Mouse (Mus musculus) embryonic facial prominence, embryonic 15.5 days (tissue): ENCODE results near the gene Nol9. TPM values are rescaled to one million over a fixed set of nuclear protein-coding genes. Genes with fewer than 3 reads are reported as not detected.

ENCODE experiments used
- ATAC-seq: fragments of 200-750 bp; cut with Nextera tagmentation; 2 replicates; pipeline ENCODE4 v1.8.0; 2017; ENCODE audit warnings: low read depth, moderate TSS enrichment; ENCODE audit not compliant: insufficient number of reproducible peaks, low FRiP score, low TSS enrichment
- H3K27ac ChIP-seq: fragments of 300-500 bp; sonication (generic); replicated peaks from 2 replicates; pipeline ENCODE4 v1.5.1; 2015; ENCODE audit warnings: mild to moderate bottlenecking, inconsistent platforms
- H3K27me3 ChIP-seq: fragments of 300-500 bp; sonication (generic); 2 replicates; pipeline ENCODE4 v1.6.1; 2015; ENCODE audit warnings: inconsistent platforms
- H3K36me3 ChIP-seq: fragments of 300-500 bp; sonication (generic); 2 replicates; pipeline ENCODE4 v1.6.1; 2015; ENCODE audit warnings: mild to moderate bottlenecking, inconsistent platforms
- H3K4me1 ChIP-seq: fragments of 300-500 bp; sonication (generic); 2 replicates; pipeline ENCODE4 v1.6.1; 2015; ENCODE audit warnings: inconsistent platforms
- H3K4me2 ChIP-seq: fragments of 300-500 bp; sonication (generic); replicated peaks from 2 replicates; pipeline ENCODE4 v1.6.1; 2015; ENCODE audit warnings: mild to moderate bottlenecking, inconsistent platforms
- H3K4me3 ChIP-seq: fragments of 300-500 bp; sonication (generic); replicated peaks from 2 replicates; pipeline ENCODE4 v1.5.1; 2015; ENCODE audit warnings: mild to moderate bottlenecking, inconsistent platforms
- H3K9ac ChIP-seq: fragments of 300-500 bp; sonication (generic); 2 replicates; pipeline ENCODE4 v1.6.1; 2015; ENCODE audit warnings: inconsistent platforms
- H3K9me3 ChIP-seq: fragments of 300-500 bp; sonication (generic); replicated peaks from 2 replicates; pipeline ENCODE4 v1.6.1; 2016; ENCODE audit warnings: inconsistent platforms
- WGBS: fragments of 180-500 bp; shearing (Covaris S2); methylation state at CpG from one replicate; pipeline ENCODE4 v1.1.7; 2015; 5-methylcytosine and 5-hydroxymethylcytosine counted together
- polyA plus RNA-seq: library from polyadenylated mRNA; unstranded; fragments of >200 nt; fragmentation: Nextera tagmentation; extraction: Ambion mirVana; gene quantifications from 2 replicates; pipeline ENCODE4 v1.2.1, GENCODE M21; 2015

Gene Nol9
- 31.0 and 32.4 TPM in 2 replicates for polyA plus RNA-seq

GRCm38 (mm10) chr4:152038985-152039830, at the start of gene Nol9:
Nol9 (plus strand) TSS chr4:152039321.
- Histone ChIP-seq H3K27ac (0 out of 2 replicates have a peak within 1 kb of the TSS, but pooled peaks have one; percentile 41), H3K4me1 (peaks cover 16% of the 10 kb centered on the region), H3K9me3 (no peaks in the 10 kb centered on the region), H3K27me3 (no peaks in the 10 kb centered on the region), H3K9ac (peak within 1 kb of the TSS; percentile 93), H3K4me2 (peak within 1 kb of the TSS; percentile 78), H3K4me3 (peak within 1 kb of the TSS; percentile 99), H3K36me3 (peaks cover 34% of the 10 kb centered on the region)
- ATAC-seq, result peak; percentile 77
- under 1% methylated on average over 86 of the region's 86 CpGs for WGBS

DNA sequence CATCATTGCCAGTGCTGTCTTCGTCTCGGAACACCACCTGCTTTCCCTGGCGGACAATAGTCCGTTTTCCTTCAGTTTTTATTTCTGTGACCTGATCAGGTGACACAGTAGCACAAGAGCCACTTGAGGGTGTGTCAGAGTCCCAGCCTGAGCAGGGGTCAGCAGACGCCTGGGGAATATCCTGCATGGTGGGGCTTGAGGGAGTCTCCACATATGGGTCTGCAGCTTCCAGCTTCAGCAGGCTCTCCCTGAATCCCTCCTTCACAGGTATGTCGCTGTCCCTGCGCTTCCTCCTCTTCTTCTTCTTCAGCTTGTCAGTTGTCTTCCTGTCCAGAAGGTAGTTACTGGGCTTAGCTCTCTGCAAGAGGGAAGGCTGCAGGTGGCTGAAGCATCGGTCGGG, 47.0 kb upstream of the Nol9 start:
- 88% methylated on average over 9 of the region's 9 CpGs for WGBS
- Histone ChIP-seq H3K4me2 (no peak overlapping the region), H3K27ac (no peak overlapping the region), H3K9me3 (no peaks in the 10 kb centered on the region), H3K9ac (no peak overlapping the region), H3K4me3 (no peak overlapping the region), H3K4me1 (peaks cover 41% of the 10 kb centered on the region), H3K36me3 (peaks cover 39% of the 10 kb centered on the region), H3K27me3 (no peaks in the 10 kb centered on the region)
- ATAC-seq, result no peak

DNA sequence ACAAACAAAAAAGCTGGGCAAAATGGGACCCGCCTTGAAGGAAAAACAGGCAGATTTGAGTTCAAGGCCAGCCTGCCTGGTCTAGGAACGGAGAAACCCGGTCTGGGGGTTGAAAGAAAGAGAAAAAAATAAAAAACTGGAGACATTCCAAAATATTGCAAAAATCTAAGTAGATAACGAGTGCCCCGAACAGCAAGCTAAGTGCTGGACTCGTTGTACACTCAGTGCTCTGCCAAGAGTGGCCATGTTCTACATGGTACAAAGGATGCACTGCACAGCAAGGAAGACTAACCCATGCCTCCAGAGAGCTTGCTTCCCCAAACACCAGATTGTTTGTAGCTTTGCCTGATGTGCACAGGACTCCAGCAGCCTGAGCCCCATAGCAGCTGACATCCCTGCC, 46.1 kb upstream of the Nol9 start:
- peaks cover 39% of the 10 kb centered on the region for H3K4me1 ChIP-seq
- no peak overlapping the region for H3K27ac ChIP-seq
- no peak overlapping the region for H3K4me2 ChIP-seq
- no peaks in the 10 kb centered on the region for H3K9me3 ChIP-seq
- H3K9ac ChIP-seq, result no peak overlapping the region
- 67% methylated on average over 6 of the region's 6 CpGs for WGBS
- ATAC-seq, result no peak
- no peak overlapping the region for H3K4me3 ChIP-seq
- peaks cover 39% of the 10 kb centered on the region for H3K36me3 ChIP-seq
- H3K27me3 ChIP-seq, result no peaks in the 10 kb centered on the region

DNA sequence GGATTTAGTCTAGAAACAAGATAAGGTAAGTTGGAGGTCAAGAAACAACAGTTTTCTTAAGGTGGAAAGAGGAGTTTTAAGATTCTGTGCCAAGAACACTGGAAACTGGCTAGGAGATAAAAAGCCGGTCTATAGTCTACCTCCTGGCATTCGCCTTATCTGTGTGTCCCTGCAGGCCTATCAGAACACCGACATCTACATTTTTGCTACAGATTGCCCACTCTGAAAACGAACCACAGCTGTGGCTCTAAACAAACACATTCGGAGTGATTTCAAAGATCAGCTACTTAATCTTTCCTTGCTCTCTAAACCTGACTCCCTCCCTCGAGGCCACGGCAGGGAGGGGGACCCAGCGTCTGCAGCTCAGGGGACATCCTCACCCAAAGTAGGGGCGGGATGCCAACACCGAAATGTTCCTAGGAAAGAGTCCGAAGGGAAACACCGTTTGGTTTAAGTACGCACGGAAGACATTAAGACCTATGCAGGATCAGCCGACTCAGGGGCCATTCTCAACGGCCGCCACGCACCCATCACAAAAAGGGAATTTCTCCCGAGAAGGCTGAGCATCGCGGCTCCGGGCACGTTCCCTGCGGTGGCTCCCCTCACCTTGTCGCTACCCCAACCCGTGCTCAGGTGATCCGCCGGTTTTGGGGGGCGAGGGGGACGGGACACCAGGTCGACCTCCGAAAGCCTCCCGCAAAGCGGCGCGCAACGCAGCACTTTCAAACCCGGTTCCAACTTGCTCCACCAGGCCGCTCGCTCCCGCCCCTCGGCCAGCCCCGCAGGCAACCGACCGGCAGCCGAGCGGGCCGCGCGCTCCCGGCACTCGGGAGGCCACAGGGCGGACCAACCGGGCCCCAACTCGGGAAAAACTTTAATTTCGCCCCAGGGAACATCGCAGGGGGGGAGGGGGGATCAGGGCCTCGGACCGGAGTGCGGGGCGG, 44.6 kb upstream of the Nol9 start:
- peak overlapping the region; percentile 93 for H3K9ac ChIP-seq
- H3K9me3 ChIP-seq, result no peaks in the 10 kb centered on the region
- 2% methylated on average over 61 of the region's 61 CpGs for WGBS
- peak overlapping the region; percentile 93 for H3K4me3 ChIP-seq
- peaks cover 31% of the 10 kb centered on the region for H3K4me1 ChIP-seq
- peak overlapping the region; percentile 90 for H3K27ac ChIP-seq
- ATAC-seq, result no peak
- no peaks in the 10 kb centered on the region for H3K27me3 ChIP-seq
- peaks cover 39% of the 10 kb centered on the region for H3K36me3 ChIP-seq
- H3K4me2 ChIP-seq, result peak overlapping the region; percentile 52

- peak; percentile 27 for ATAC-seq
- Histone ChIP-seq H3K27ac (peak overlapping the region; percentile 90), H3K36me3 (peaks cover 28% of the 10 kb centered on the region), H3K9me3 (no peaks in the 10 kb centered on the region), H3K4me2 (peak overlapping the region; percentile 52), H3K4me3 (peak overlapping the region; percentile 93), H3K9ac (peak overlapping the region; percentile 93), H3K27me3 (no peaks in the 10 kb centered on the region), H3K4me1 (peaks cover 27% of the 10 kb centered on the region)
- WGBS, result under 1% methylated on average over 85 of the region's 111 CpGs
These were observed 43.5 kb upstream of the Nol9 start for GRCm38 (mm10) chr4:151995371-151996172.

- ATAC-seq, result peak; percentile 97
- H3K27me3 ChIP-seq, result no peaks in the 10 kb centered on the region
- peak within 1 kb of the TSS; percentile 52 for H3K4me2 ChIP-seq
- H3K9me3 ChIP-seq, result no peaks in the 10 kb centered on the region
- under 1% methylated on average over 89 of the region's 94 CpGs for WGBS
- peak within 1 kb of the TSS; percentile 93 for H3K9ac ChIP-seq
- H3K36me3 ChIP-seq, result peaks cover 20% of the 10 kb centered on the region
- peaks cover 27% of the 10 kb centered on the region for H3K4me1 ChIP-seq
- H3K4me3 ChIP-seq, result peak within 1 kb of the TSS; percentile 93
- peak within 1 kb of the TSS; percentile 91 for H3K27ac ChIP-seq
These were observed 42.8 kb upstream of the Nol9 start, which contains the start of gene Phf13 for GRCm38 (mm10) chr4:151996173-151996950. Phf13 (minus strand) TSS chr4:151996258.

DNA sequence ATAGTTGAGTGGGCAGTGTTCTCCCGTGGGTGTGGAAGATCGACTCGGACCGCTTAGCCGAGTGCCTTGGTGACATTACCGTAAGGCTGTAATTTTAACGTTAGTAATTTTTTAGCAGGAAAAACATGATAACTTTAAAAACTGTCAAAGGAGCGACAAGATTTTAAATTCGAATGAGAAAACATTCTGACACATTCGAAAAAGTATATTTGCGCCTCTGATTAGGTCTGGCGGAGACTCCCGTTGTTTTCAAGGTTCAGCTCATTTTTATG, 42.2 kb upstream of the Nol9 start:
- H3K36me3 ChIP-seq, result peaks cover 15% of the 10 kb centered on the region
- H3K4me1 ChIP-seq, result peaks cover 27% of the 10 kb centered on the region
- H3K9me3 ChIP-seq, result no peaks in the 10 kb centered on the region
- peak overlapping the region; percentile 52 for H3K4me2 ChIP-seq
- peak overlapping the region; percentile 61 for H3K9ac ChIP-seq
- peak overlapping the region; percentile 93 for H3K4me3 ChIP-seq
- H3K27me3 ChIP-seq, result no peaks in the 10 kb centered on the region
- WGBS, result 4% methylated on average over 13 of the region's 13 CpGs
- H3K27ac ChIP-seq, result peak overlapping the region; percentile 91
- ATAC-seq, result no peak

DNA sequence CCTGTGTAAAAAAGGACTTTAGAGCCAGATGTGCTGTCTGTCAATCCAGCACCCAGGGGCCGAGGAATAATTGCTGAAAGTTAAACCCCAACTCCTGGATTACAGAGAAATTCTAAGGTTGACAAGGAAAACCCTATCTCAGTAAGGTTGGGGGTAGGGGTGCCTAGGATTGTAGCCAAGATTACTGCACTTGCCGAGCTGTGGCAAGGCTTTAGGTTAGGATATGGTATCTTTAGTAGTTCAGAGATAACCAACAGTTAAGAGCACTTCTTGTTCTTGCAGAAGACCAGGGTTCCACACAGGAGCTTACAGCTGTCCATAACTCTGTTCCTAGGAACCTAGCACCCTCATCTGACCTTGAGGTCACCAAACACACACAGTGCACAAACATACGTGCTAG, 41.4 kb upstream of the Nol9 start:
- Histone ChIP-seq H3K9ac (no peak overlapping the region), H3K27ac (no peak overlapping the region), H3K4me2 (peak overlapping the region; percentile 52; the same call in 1 of the 2 replicates), H3K36me3 (peaks cover 7% of the 10 kb centered on the region), H3K27me3 (no peaks in the 10 kb centered on the region), H3K4me3 (peak overlapping the region; percentile 93), H3K9me3 (no peaks in the 10 kb centered on the region), H3K4me1 (peaks cover 27% of the 10 kb centered on the region)
- no peak for ATAC-seq
- WGBS, result 65% methylated on average over 3 of the region's 3 CpGs

GRCm38 (mm10) chr4:151999481-151999880, 39.6 kb upstream of the Nol9 start:
- Histone ChIP-seq H3K36me3 (no peaks in the 10 kb centered on the region), H3K27me3 (no peaks in the 10 kb centered on the region), H3K9ac (no peak overlapping the region), H3K9me3 (no peaks in the 10 kb centered on the region), H3K4me2 (no peak overlapping the region), H3K4me1 (peaks cover 10% of the 10 kb centered on the region), H3K4me3 (no peak overlapping the region), H3K27ac (no peak overlapping the region)
- no peak for ATAC-seq
- 47% methylated on average over 3 of the region's 3 CpGs for WGBS

GRCm38 (mm10) chr4:152000906-152001305, 38.2 kb upstream of the Nol9 start:
- H3K9ac ChIP-seq, result no peak overlapping the region
- H3K4me3 ChIP-seq, result no peak overlapping the region
- H3K4me1 ChIP-seq, result peaks cover 9% of the 10 kb centered on the region
- WGBS, result 27% methylated on average over 4 of the region's 4 CpGs
- no peak overlapping the region for H3K27ac ChIP-seq
- no peaks in the 10 kb centered on the region for H3K36me3 ChIP-seq
- H3K4me2 ChIP-seq, result no peak overlapping the region
- H3K9me3 ChIP-seq, result no peaks in the 10 kb centered on the region
- ATAC-seq, result no peak
- no peaks in the 10 kb centered on the region for H3K27me3 ChIP-seq
